Mouse (Mus musculus) CH12.LX (cell line): ENCODE results near the gene Dgkg.

Source experiments
- CTCF ChIP-seq, 2 experiments: IDR thresholded peaks in 1 of 2; conservative IDR thresholded peaks in 1 of 2; 2 replicates each; pipeline ENCODE4 v1.5.1; 2011 to 2012; ENCODE audit warnings: low read depth in 2 of 2, low read length in 2 of 2, improper control_type of control experiment in 1 of 2, inconsistent platforms in 1 of 2, mild to moderate bottlenecking in 1 of 2, moderate library complexity in 1 of 2
- EP300 ChIP-seq: IDR thresholded peaks from 2 replicates; pipeline ENCODE4 v1.6.1; 2011; ENCODE audit warnings: low read length, improper control_type of control experiment
- HCFC1 ChIP-seq: IDR thresholded peaks from 2 replicates; pipeline ENCODE4 v1.6.1; 2012; ENCODE audit warnings: low read depth, mild to moderate bottlenecking, inconsistent platforms, low read length, improper control_type of control experiment
- IRF4 ChIP-seq: IDR thresholded peaks from 2 replicates; pipeline ENCODE4 v1.6.1; 2014; ENCODE audit warnings: low read depth, mild to moderate bottlenecking, inconsistent platforms, low read length, improper control_type of control experiment
- MAX ChIP-seq: IDR thresholded peaks from 2 replicates; pipeline ENCODE4 v1.6.1; 2011; ENCODE audit warnings: low read length, improper control_type of control experiment
- POLR2A ChIP-seq: IDR thresholded peaks from 2 replicates; pipeline ENCODE4 v1.6.1; 2011; ENCODE audit warnings: low read depth, mild to moderate bottlenecking, improper control_type of control experiment, low read length
- RAD21 ChIP-seq: IDR thresholded peaks from 2 replicates; pipeline ENCODE4 v1.6.1; 2011; ENCODE audit warnings: low read depth, mild to moderate bottlenecking, low read length, improper control_type of control experiment, moderate library complexity
- USF1 ChIP-seq: IDR thresholded peaks from 2 replicates; pipeline ENCODE4 v1.6.1; 2014; ENCODE audit warnings: low read depth, mild to moderate bottlenecking, inconsistent platforms, low read length, improper control_type of control experiment

DNA sequence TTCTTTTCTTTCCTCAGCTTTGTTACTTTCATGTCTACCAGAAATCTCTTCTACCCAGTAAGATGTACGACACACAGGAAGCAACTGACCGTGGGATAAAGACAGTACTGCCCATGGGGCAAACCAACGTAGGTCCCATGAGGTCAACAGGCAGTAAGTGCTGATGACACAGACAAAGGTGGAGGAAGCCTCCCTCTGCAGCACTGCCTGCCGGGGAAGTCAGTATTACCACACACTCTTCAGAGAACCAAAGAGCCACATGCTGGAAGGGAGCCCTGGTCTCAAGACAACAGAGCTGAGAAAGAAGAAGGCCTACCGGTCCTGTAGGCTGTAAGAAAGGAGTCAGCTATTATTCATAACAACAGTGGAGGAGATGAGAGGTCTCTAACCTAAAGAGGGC is 67.4 kb downstream of the Dgkg start:
- TF ChIP-seq IRF4 (0 out of 2 replicates have a peak, but pooled peaks have one; percentile 41), USF1 (no peak), RAD21 (no peak; the same call in 1 of the 2 replicates), CTCF (conservative IDR thresholded peaks at IDR 0.05 in 1 of 2, IDR thresholded peaks at IDR 0.05 in 1 of 2; ENCODE audit: low read depth in 2 of 2, low read length in 2 of 2) (no peak), EP300 (peak; percentile 49), POLR2A (no peak), HCFC1 (peak; percentile 38), MAX (peak; percentile 51; the same call in 1 of the 2 replicates)
